Mouse (Mus musculus): ENCODE results near the gene Fh1.

DNA sequence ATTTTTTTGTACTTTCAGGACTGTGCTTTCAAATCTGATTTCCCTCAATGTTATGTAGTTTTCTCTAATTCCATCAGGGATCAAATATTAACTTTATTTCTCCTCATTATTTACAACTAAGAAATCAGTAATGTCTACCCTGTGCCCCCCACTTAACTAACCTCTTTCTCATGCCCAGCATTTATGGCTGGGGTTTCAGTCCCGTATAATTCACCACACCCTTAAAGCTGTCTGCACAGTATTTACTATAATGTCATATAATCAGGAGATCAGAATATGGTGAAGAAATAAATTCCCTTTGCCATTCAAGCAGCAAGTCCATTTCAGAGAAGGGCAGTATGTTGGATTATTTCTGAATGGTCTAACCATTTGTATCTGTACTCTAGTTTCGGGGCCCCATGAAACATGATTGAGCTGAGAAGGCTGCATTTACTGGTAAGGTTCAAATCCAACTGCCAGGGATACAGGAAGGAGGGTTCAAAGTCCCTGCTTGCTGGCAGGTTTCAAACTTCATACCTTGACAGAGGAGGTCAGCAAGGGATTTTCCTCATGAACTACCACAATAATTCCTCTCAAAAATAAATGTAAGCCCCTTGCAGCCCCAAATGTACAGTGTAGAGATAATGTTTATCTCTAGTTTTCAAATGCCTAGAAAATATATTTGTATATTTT is 46.9 kb downstream of the Fh1 start:
- TF ChIP-seq CTCF (conservative IDR thresholded peaks at IDR 0.05; ENCODE audit: low read length) = no peak
- no peak for TF ChIP-seq NANOG (IDR thresholded peaks at IDR 0.05; ENCODE audit: borderline replicate concordance, low read length)
- TF ChIP-seq POU5F1 (IDR thresholded peaks at IDR 0.05; ENCODE audit: borderline replicate concordance, low read length) = no peak
